Mouse (Mus musculus) hindbrain, embryonic 10.5 days (tissue): ENCODE results near the gene Gm45837. TPM values are rescaled to one million over a fixed set of nuclear protein-coding genes. Genes with fewer than 3 reads are reported as not detected.

Source experiments
- DNase-seq: peaks from one replicate; pipeline ENCODE4 v3.0.0-alpha.2; 2017; ENCODE audit warnings: low spot score
- H3K27ac ChIP-seq: fragments of 300-500 bp; sonication (generic); 2 replicates; pipeline ENCODE4 v1.5.1; 2016; ENCODE audit warnings: mild to moderate bottlenecking, moderate library complexity
- H3K27me3 ChIP-seq: fragments of 300-500 bp; sonication (generic); 2 replicates; pipeline ENCODE4 v1.6.1; 2016; ENCODE audit warnings: mild to moderate bottlenecking; ENCODE audit not compliant: poor library complexity, insufficient read depth, severe bottlenecking
- H3K36me3 ChIP-seq: fragments of 300-500 bp; sonication (generic); 2 replicates; pipeline ENCODE4 v1.6.1; 2016; ENCODE audit warnings: mild to moderate bottlenecking, moderate library complexity
- H3K4me1 ChIP-seq: fragments of 300-500 bp; sonication (generic); replicated peaks from 2 replicates; pipeline ENCODE4 v1.6.1; 2016; ENCODE audit warnings: mild to moderate bottlenecking
- H3K4me3 ChIP-seq: fragments of 300-500 bp; sonication (generic); 2 replicates; pipeline ENCODE4 v1.5.1; 2016; ENCODE audit warnings: mild to moderate bottlenecking, moderate library complexity
- H3K9me3 ChIP-seq: fragments of 300-500 bp; sonication (generic); 2 replicates; pipeline ENCODE4 v1.6.1; 2016; ENCODE audit warnings: mild to moderate bottlenecking, moderate library complexity
- WGBS: fragments of 180-500 bp; shearing (Covaris S2); methylation state at CpG from one replicate; pipeline ENCODE4 v1.1.7; 2016; 5-methylcytosine and 5-hydroxymethylcytosine counted together
- polyA plus RNA-seq: library from polyadenylated mRNA; unstranded; fragments of >200 nt; fragmentation: Nextera tagmentation; extraction: Ambion mirVana; gene quantifications from 2 replicates; pipeline ENCODE4 v1.2.1, GENCODE M21; 2016

Gm45837 gene
- polyA plus RNA-seq, 1 experiment from 2014 or later = 1.3 TPM

- no peak overlapping the region for H3K4me3 ChIP-seq
- H3K27me3 ChIP-seq = peaks cover 76% of the 10 kb centered on the region
- WGBS = 87% methylated on average over 9 of the region's 9 CpGs
- H3K36me3 ChIP-seq = no peaks in the 10 kb centered on the region
- DNase-seq = no peak
- H3K9me3 ChIP-seq = no peaks in the 10 kb centered on the region
- H3K27ac ChIP-seq = no peak overlapping the region
- peaks cover 64% of the 10 kb centered on the region for H3K4me1 ChIP-seq
Observed at GRCm38 (mm10) chr7:101454479-101454878, 43.8 kb downstream of the Gm45837 start.

GRCm38 (mm10) chr7:101455141-101455540 lies 44.5 kb downstream of the Gm45837 start:
- Histone ChIP-seq H3K36me3 (no peaks in the 10 kb centered on the region), H3K4me3 (no peak overlapping the region), H3K9me3 (no peaks in the 10 kb centered on the region), H3K4me1 (peaks cover 71% of the 10 kb centered on the region), H3K27me3 (peaks cover 69% of the 10 kb centered on the region), H3K27ac (peak overlapping the region; percentile 40; the same call in 1 of the 2 replicates)
- WGBS = 83% methylated on average over 6 of the region's 6 CpGs
- no peak for DNase-seq

DNA sequence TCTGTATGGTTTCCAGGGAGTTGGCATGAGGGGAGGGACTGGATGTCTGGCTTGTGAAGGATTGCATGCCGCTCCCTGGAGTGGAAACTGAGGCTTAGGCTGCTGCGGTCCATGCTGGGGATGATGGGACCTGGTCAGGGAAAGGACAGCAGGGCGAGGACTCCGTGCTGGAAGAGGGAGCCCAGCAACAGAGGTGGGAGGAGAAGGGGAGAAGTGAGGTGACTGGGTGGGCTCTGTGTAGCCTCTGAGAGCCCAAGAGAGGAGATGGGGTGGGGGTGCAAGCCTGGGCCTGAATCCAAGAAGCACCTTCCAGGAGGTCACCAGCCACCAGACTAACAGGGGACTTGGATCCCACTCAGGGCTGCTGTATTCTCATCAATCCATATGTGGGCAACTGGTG lies 45.6 kb downstream of the Gm45837 start:
- Histone ChIP-seq H3K4me3 (no peak overlapping the region), H3K27ac (peak overlapping the region; percentile 23; the same call in 1 of the 2 replicates), H3K36me3 (no peaks in the 10 kb centered on the region), H3K4me1 (peaks cover 69% of the 10 kb centered on the region), H3K9me3 (no peaks in the 10 kb centered on the region), H3K27me3 (peaks cover 61% of the 10 kb centered on the region)
- DNase-seq = no peak
- 78% methylated on average over 4 of the region's 4 CpGs for WGBS

GRCm38 (mm10) chr7:101456789-101457188 lies 46.1 kb downstream of the Gm45837 start:
- H3K36me3 ChIP-seq = no peaks in the 10 kb centered on the region
- no peaks in the 10 kb centered on the region for H3K9me3 ChIP-seq
- H3K4me3 ChIP-seq = no peak overlapping the region
- WGBS = 34% methylated on average over 5 of the region's 5 CpGs
- H3K27me3 ChIP-seq = peaks cover 57% of the 10 kb centered on the region
- DNase-seq = no peak
- 0 out of 2 replicates have a peak overlapping the region, but pooled peaks have one; percentile 23 for H3K27ac ChIP-seq
- peaks cover 69% of the 10 kb centered on the region for H3K4me1 ChIP-seq

GRCm38 (mm10) chr7:101457283-101457682 lies 46.6 kb downstream of the Gm45837 start:
- H3K4me3 ChIP-seq = no peak overlapping the region
- peaks cover 74% of the 10 kb centered on the region for H3K4me1 ChIP-seq
- H3K27me3 ChIP-seq = peaks cover 52% of the 10 kb centered on the region
- H3K36me3 ChIP-seq = no peaks in the 10 kb centered on the region
- DNase-seq = no peak
- no peaks in the 10 kb centered on the region for H3K9me3 ChIP-seq
- H3K27ac ChIP-seq = 0 out of 2 replicates have a peak overlapping the region, but pooled peaks have one; percentile 23
- WGBS = 78% methylated on average over 5 of the region's 5 CpGs

DNA sequence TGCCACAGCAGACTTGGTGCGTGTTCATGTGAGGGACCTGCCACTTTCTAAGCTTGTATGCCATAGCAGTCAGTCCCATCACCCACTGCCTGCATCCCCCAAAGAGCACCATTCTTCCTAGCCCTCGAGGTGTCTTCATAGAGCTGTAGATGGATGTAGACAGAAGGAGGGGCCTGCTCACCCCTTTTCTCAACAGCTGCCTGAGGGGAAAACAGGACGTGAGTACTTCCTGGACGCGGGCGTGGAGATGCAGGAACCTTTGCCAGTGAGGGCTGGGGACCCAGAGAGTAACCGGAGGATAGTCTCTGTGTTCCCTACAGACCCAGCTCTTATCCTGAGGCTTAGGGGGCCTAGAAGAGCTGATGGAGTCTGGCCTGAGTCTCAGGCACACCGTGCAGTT lies 47.1 kb downstream of the Gm45837 start:
- WGBS = 73% methylated on average over 8 of the region's 8 CpGs

DNA sequence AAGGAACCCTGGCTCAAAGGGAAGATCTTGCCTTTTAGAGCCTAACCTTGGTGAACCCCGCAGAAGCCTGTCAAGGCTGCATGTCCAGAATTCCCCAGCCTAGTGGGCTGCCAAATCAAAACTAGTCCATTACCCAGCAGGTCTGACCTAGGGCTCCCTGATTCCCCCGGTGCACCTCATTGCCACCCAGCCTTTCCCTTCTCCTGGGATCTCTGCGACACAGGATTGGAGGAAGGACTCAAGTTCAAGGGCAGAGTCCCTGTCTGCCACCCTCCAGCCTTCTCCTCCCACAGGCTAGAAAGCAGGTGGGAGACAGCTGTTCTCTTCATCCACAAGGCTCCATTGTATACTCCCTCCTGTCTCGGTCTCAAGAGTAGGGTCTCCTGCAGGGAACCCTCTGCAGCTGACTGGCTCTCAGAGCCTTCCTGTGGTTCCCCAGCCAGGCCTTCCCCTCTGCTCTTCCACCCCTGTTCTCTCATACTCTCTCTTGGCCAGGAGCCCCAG lies 47.6 kb downstream of the Gm45837 start:
- Histone ChIP-seq H3K36me3 (no peaks in the 10 kb centered on the region), H3K27me3 (peaks cover 41% of the 10 kb centered on the region), H3K4me1 (peaks cover 79% of the 10 kb centered on the region), H3K27ac (no peak overlapping the region), H3K4me3 (no peak overlapping the region), H3K9me3 (no peaks in the 10 kb centered on the region)
- 69% methylated on average over 4 of the region's 4 CpGs for WGBS
- no peak for DNase-seq

More for the DNA sequence above, 47.1 kb downstream of the Gm45837 start:
- H3K27ac ChIP-seq = peak overlapping the region; percentile 42; the same call in 1 of the 2 replicates
- no peaks in the 10 kb centered on the region for H3K9me3 ChIP-seq
- H3K4me3 ChIP-seq = no peak overlapping the region
- no peaks in the 10 kb centered on the region for H3K36me3 ChIP-seq
- H3K4me1 ChIP-seq = peaks cover 79% of the 10 kb centered on the region
- no peak for DNase-seq
- peaks cover 47% of the 10 kb centered on the region for H3K27me3 ChIP-seq

GRCm38 (mm10) chr7:101459305-101459813 lies 48.7 kb downstream of the Gm45837 start:
- H3K27ac ChIP-seq = no peak overlapping the region
- peaks cover 78% of the 10 kb centered on the region for H3K4me1 ChIP-seq
- no peaks in the 10 kb centered on the region for H3K9me3 ChIP-seq
- DNase-seq = no peak
- peaks cover 31% of the 10 kb centered on the region for H3K27me3 ChIP-seq
- H3K4me3 ChIP-seq = no peak overlapping the region
- H3K36me3 ChIP-seq = no peaks in the 10 kb centered on the region
- WGBS = 77% methylated on average over 9 of the region's 9 CpGs

- DNase-seq = no peak
- 61% methylated on average over 10 of the region's 10 CpGs for WGBS
- H3K4me3 ChIP-seq = no peak overlapping the region
- peak overlapping the region; percentile 35 for H3K27ac ChIP-seq
- peaks cover 78% of the 10 kb centered on the region for H3K4me1 ChIP-seq
- no peaks in the 10 kb centered on the region for H3K9me3 ChIP-seq
- H3K36me3 ChIP-seq = no peaks in the 10 kb centered on the region
- peaks cover 24% of the 10 kb centered on the region for H3K27me3 ChIP-seq
Observed at GRCm38 (mm10) chr7:101459923-101460607, 49.4 kb downstream of the Gm45837 start.

DNA sequence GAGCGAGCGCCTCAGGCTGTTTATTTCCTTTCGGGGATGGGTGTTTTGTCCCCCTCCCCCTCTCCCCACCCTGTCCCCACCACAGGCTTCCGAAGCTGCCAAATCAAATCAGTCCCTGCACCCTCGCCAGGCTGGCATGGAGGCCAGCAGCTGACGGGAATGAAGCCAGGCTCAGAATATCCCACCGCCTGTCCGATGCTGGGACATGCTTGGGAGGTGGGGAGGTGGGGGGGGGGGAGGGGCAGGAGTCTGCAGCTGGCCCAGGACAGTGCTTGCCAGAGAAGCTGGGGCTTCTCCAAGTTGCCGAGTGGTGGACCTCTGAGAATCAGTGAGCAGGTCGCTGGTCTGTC lies 49.9 kb downstream of the Gm45837 start:
- Histone ChIP-seq H3K27ac (peak overlapping the region; percentile 35; the same call in 1 of the 2 replicates), H3K4me1 (peaks cover 81% of the 10 kb centered on the region)

GRCm38 (mm10) chr7:101461571-101461970 lies 50.9 kb downstream of the Gm45837 start:
- Histone ChIP-seq H3K4me3 (no peak overlapping the region), H3K27me3 (peaks cover 16% of the 10 kb centered on the region), H3K36me3 (no peaks in the 10 kb centered on the region), H3K27ac (peak overlapping the region; percentile 67; the same call in 1 of the 2 replicates), H3K9me3 (no peaks in the 10 kb centered on the region), H3K4me1 (peaks cover 84% of the 10 kb centered on the region)
- no peak for DNase-seq
- 88% methylated on average over 11 of the region's 11 CpGs for WGBS

More for the DNA sequence above, 49.9 kb downstream of the Gm45837 start:
- 58% methylated on average over 10 of the region's 10 CpGs for WGBS
- no peaks in the 10 kb centered on the region for H3K9me3 ChIP-seq
- H3K27me3 ChIP-seq = peaks cover 19% of the 10 kb centered on the region
- H3K4me3 ChIP-seq = no peak overlapping the region
- DNase-seq = no peak
- no peaks in the 10 kb centered on the region for H3K36me3 ChIP-seq

GRCm38 (mm10) chr7:101462327-101463068 lies 51.8 kb downstream of the Gm45837 start:
- Histone ChIP-seq H3K9me3 (no peaks in the 10 kb centered on the region), H3K27me3 (peaks cover 11% of the 10 kb centered on the region; the same call in 1 of the 2 replicates), H3K4me3 (no peak overlapping the region), H3K4me1 (peaks cover 77% of the 10 kb centered on the region), H3K36me3 (no peaks in the 10 kb centered on the region), H3K27ac (peak overlapping the region; percentile 67)
- 80% methylated on average over 14 of the region's 14 CpGs for WGBS
- no peak for DNase-seq
